Mouse (Mus musculus) stomach, embryonic 16.5 days (tissue): ENCODE results near the gene Nrxn3. TPM values are rescaled to one million over a fixed set of nuclear protein-coding genes. Genes with fewer than 3 reads are reported as not detected.
A peak's percentile ranks its signal among the peaks of the same experiment; 100 is the strongest.

ENCODE experiments used
- ATAC-seq: fragments of 200-750 bp; cut with Nextera tagmentation; 2 replicates; pipeline ENCODE4 v1.8.0; 2017; ENCODE audit warnings: moderate number of reproducible peaks, moderate TSS enrichment; ENCODE audit not compliant: insufficient read depth, low FRiP score
- H3K27ac ChIP-seq: fragments of 300-500 bp; sonication (generic); 2 replicates; pipeline ENCODE4 v1.5.1; 2014; ENCODE audit warnings: low read length
- H3K27me3 ChIP-seq: fragments of 300-500 bp; sonication (generic); 2 replicates; pipeline ENCODE4 v1.6.1; 2014; ENCODE audit warnings: low read length, control low read depth, mixed read lengths; ENCODE audit not compliant: control insufficient read depth, insufficient read depth
- H3K36me3 ChIP-seq: fragments of 300-500 bp; sonication (generic); 2 replicates; pipeline ENCODE4 v1.6.1; 2014; ENCODE audit warnings: low read length; ENCODE audit not compliant: control insufficient read depth, insufficient read depth
- H3K4me1 ChIP-seq: fragments of 300-500 bp; sonication (generic); 2 replicates; pipeline ENCODE4 v1.6.1; 2014; ENCODE audit warnings: low read length, control low read depth, mixed read lengths; ENCODE audit not compliant: control insufficient read depth, insufficient read depth
- H3K4me2 ChIP-seq: fragments of 300-500 bp; sonication (generic); 2 replicates; pipeline ENCODE4 v1.6.1; 2014; ENCODE audit warnings: low read depth, low read length, mixed read lengths
- H3K4me3 ChIP-seq: fragments of 300-500 bp; sonication (generic); replicated peaks from 2 replicates; pipeline ENCODE4 v1.5.1; 2014; ENCODE audit warnings: mild to moderate bottlenecking, low read length
- H3K9ac ChIP-seq: fragments of 300-500 bp; sonication (generic); 2 replicates; pipeline ENCODE4 v1.6.1; 2014; ENCODE audit warnings: low read length
- H3K9me3 ChIP-seq: fragments of 300-500 bp; sonication (generic); replicated peaks from 2 replicates; pipeline ENCODE4 v1.6.1; 2016; ENCODE audit warnings: low read length, control low read depth; ENCODE audit not compliant: control insufficient read depth
- WGBS: fragments of 180-500 bp; shearing (Covaris S2); extraction: QIAGEN DNeasy Blood & Tissue Kit; methylation state at CpG from one replicate; pipeline ENCODE4 v1.1.7; 2014; 5-methylcytosine and 5-hydroxymethylcytosine counted together
- polyA plus RNA-seq: library from polyadenylated mRNA; unstranded; fragments of >200 nt; fragmentation: Nextera tagmentation; extraction: Ambion mirVana; gene quantifications from 2 replicates; pipeline ENCODE4 v1.2.1, GENCODE M21; 2015

Gene Nrxn3
- polyA plus RNA-seq, 1 experiment from 2014 or later: 2.2 TPM

GRCm38 (mm10) chr12:88983688-88984330, 261.1 kb downstream of the Nrxn3 start:
- H3K27ac ChIP-seq: no peak overlapping the region
- H3K4me3 ChIP-seq: no peak overlapping the region
- H3K9me3 ChIP-seq: no peaks in the 10 kb centered on the region
- no peak overlapping the region for H3K4me2 ChIP-seq
- WGBS: 16% methylated on average over 10 of the region's 10 CpGs
- H3K36me3 ChIP-seq: no peaks in the 10 kb centered on the region
- H3K9ac ChIP-seq: no peak overlapping the region
- peaks cover 16% of the 10 kb centered on the region for H3K4me1 ChIP-seq
- ATAC-seq: peak; percentile 85; the same call in 1 of the 2 replicates
- H3K27me3 ChIP-seq: no peaks in the 10 kb centered on the region

- Histone ChIP-seq H3K36me3 (no peaks in the 10 kb centered on the region), H3K9ac (no peak overlapping the region), H3K9me3 (no peaks in the 10 kb centered on the region), H3K27me3 (no peaks in the 10 kb centered on the region), H3K4me1 (peaks cover 16% of the 10 kb centered on the region), H3K27ac (0 out of 2 replicates have a peak overlapping the region, but pooled peaks have one; percentile 2), H3K4me2 (no peak overlapping the region), H3K4me3 (no peak overlapping the region)
- WGBS: 13% methylated on average over 8 of the region's 8 CpGs
- ATAC-seq: peak; percentile 88
These were observed 261.7 kb downstream of the Nrxn3 start for GRCm38 (mm10) chr12:88984375-88984774.

- no peaks in the 10 kb centered on the region for H3K27me3 ChIP-seq
These were observed 262.1 kb downstream of the Nrxn3 start for GRCm38 (mm10) chr12:88984804-88985203.

DNA sequence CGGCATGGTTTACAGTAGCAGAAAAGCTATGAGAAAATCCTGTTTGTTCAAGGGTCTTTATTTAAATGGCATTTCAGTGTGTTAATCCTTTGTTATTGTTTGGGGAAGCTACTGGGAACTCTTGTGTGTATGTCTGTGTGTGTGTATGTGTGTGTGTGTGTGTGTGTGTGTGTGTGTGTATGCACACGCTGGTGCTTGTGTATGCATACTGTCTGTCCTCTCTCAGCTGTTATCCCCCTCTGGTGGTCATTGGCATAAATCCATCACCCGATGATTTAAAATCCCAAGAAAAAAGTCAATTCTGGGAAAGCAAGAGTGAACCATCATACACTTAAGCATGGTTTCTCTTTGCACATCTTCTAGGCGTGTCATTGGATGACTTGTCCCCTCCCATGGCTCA, 264.4 kb downstream of the Nrxn3 start:
- no peak overlapping the region for H3K9ac ChIP-seq
- no peaks in the 10 kb centered on the region for H3K9me3 ChIP-seq
- 46% methylated on average over 4 of the region's 4 CpGs for WGBS
- no peak overlapping the region for H3K27ac ChIP-seq
- no peak for ATAC-seq
- H3K4me2 ChIP-seq: no peak overlapping the region
- H3K4me1 ChIP-seq: peaks cover 16% of the 10 kb centered on the region
- no peaks in the 10 kb centered on the region for H3K27me3 ChIP-seq
- no peaks in the 10 kb centered on the region for H3K36me3 ChIP-seq
- H3K4me3 ChIP-seq: no peak overlapping the region

More at GRCm38 (mm10) chr12:88984804-88985203, 262.1 kb downstream of the Nrxn3 start:
- Histone ChIP-seq H3K4me3 (no peak overlapping the region), H3K36me3 (no peaks in the 10 kb centered on the region), H3K4me1 (peaks cover 16% of the 10 kb centered on the region), H3K9ac (no peak overlapping the region), H3K27ac (0 out of 2 replicates have a peak overlapping the region, but pooled peaks have one; percentile 2), H3K4me2 (no peak overlapping the region), H3K9me3 (no peaks in the 10 kb centered on the region)
- WGBS: 25% methylated on average over 5 of the region's 5 CpGs
- peak; percentile 46; the same call in 1 of the 2 replicates for ATAC-seq

DNA sequence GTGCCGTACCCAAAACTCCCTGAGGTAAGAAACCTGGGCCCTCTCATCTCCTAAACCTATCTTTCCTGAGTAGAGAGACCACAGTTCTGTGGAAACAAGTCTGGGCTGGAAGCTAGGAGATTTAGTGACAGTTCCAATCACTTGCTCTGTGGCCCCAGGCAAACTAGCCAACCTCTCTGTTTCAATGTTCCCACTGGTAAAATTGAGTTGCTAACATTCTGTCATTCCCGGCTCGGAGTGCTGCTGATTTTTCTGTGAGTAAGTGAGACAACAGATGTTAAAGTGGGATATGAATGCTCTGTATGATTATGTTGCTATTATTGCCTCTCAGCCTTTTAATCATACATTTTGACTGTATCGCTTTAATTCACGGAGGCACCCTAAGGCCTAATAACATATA, 268.1 kb downstream of the Nrxn3 start:
- no peak for ATAC-seq

DNA sequence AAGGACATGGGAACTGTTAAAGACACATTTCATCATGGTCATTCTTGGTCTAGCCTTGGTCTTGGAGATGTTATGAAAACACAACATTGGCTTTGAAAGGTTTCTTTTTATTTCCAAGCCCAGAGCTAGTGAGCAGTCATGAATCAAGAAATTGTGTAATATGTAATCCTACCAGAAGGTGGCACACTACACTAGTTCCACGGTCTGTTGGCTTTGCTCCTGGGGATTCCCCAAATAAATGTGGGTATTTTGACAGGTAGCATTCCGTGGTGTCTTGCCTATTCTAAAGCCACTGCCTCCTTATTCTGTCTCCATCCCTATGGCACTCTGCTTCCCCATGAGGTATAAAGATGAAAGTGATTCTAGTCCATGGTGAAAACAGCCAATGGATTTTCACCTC, 269.5 kb downstream of the Nrxn3 start:
- WGBS: 1% methylated on average over 2 of the region's 2 CpGs
- ATAC-seq: no peak

More for the DNA sequence above, 268.1 kb downstream of the Nrxn3 start:
- H3K9me3 ChIP-seq: no peaks in the 10 kb centered on the region
- 84% methylated on average over 5 of the region's 5 CpGs for WGBS
- H3K27me3 ChIP-seq: no peaks in the 10 kb centered on the region
- H3K4me3 ChIP-seq: no peak overlapping the region
- no peaks in the 10 kb centered on the region for H3K36me3 ChIP-seq
- H3K27ac ChIP-seq: no peak overlapping the region
- H3K9ac ChIP-seq: no peak overlapping the region
- H3K4me1 ChIP-seq: no peaks in the 10 kb centered on the region
- no peak overlapping the region for H3K4me2 ChIP-seq

GRCm38 (mm10) chr12:88993788-88994187, 271.1 kb downstream of the Nrxn3 start:
- H3K27me3 ChIP-seq: no peaks in the 10 kb centered on the region
- no peak for ATAC-seq
- no peak overlapping the region for H3K4me3 ChIP-seq
- H3K9me3 ChIP-seq: no peaks in the 10 kb centered on the region
- no peak overlapping the region for H3K9ac ChIP-seq
- H3K4me1 ChIP-seq: no peaks in the 10 kb centered on the region
- no peak overlapping the region for H3K4me2 ChIP-seq
- WGBS: 86% methylated on average over 4 of the region's 4 CpGs
- H3K27ac ChIP-seq: no peak overlapping the region
- no peaks in the 10 kb centered on the region for H3K36me3 ChIP-seq

More for the DNA sequence above, 269.5 kb downstream of the Nrxn3 start:
- Histone ChIP-seq H3K27me3 (no peaks in the 10 kb centered on the region), H3K4me1 (no peaks in the 10 kb centered on the region), H3K4me3 (no peak overlapping the region), H3K27ac (no peak overlapping the region), H3K36me3 (no peaks in the 10 kb centered on the region), H3K9ac (no peak overlapping the region), H3K4me2 (no peak overlapping the region), H3K9me3 (no peaks in the 10 kb centered on the region)

GRCm38 (mm10) chr12:89016436-89016835, 293.8 kb downstream of the Nrxn3 start:
- H3K4me2 ChIP-seq: no peak overlapping the region

GRCm38 (mm10) chr12:89025180-89025579, 302.5 kb downstream of the Nrxn3 start:
- Histone ChIP-seq H3K4me1 (no peaks in the 10 kb centered on the region), H3K36me3 (no peaks in the 10 kb centered on the region), H3K9ac (no peak overlapping the region), H3K4me2 (no peak overlapping the region), H3K9me3 (no peaks in the 10 kb centered on the region), H3K4me3 (no peak overlapping the region), H3K27me3 (no peaks in the 10 kb centered on the region), H3K27ac (no peak overlapping the region)
- no peak for ATAC-seq
- WGBS: 92% methylated on average over 1 of the region's 1 CpGs

More at GRCm38 (mm10) chr12:89016436-89016835, 293.8 kb downstream of the Nrxn3 start:
- Histone ChIP-seq H3K9ac (no peak overlapping the region), H3K27me3 (no peaks in the 10 kb centered on the region), H3K4me3 (no peak overlapping the region), H3K36me3 (no peaks in the 10 kb centered on the region), H3K27ac (no peak overlapping the region), H3K9me3 (no peaks in the 10 kb centered on the region), H3K4me1 (no peaks in the 10 kb centered on the region)
- WGBS: 91% methylated on average over 1 of the region's 1 CpGs
- ATAC-seq: no peak
